Mouse (Mus musculus): Measurements from ENCODE around the gene 2900026A02Rik.

2900026A02Rik gene

DNA sequence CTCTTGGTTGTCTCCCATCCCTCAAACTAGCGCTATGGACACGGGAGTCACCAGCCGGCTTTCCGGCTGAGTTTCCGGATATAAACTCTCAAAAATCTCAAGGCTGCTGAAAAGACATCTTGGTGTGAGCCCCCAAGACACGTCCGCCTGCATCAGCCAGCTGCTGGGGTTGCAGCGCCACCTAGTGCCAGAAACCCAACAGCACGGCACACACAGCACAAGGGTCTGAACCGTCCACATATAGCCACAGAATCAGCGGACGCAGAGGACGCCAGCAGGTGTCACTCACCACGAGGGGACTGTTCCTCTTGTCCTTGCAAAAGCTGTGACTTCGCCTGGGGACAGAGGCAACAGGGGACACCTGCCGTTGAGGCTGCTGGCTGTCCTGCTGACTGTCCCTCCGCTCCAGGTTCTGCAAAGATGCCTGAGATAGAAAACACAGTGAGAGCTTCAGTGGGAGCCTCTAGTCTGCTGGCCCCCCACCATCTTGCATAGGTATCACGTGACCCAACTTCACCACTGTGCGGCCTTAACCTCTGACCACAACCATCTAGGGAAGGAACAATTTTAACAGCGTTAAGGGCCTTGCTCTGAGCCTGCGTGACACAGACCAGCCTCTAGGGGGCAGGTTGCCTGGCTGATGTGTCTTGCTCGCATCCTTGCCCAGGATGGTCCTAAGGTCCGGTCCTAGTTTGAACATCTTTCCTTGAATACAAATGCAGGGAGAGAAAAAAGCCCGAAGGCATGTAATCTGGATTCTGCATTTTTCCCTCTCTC, 45.9 kb downstream of the 2900026A02Rik start:
- DNase-seq (ENCODE audit: low read depth, low spot score): no peak

DNA sequence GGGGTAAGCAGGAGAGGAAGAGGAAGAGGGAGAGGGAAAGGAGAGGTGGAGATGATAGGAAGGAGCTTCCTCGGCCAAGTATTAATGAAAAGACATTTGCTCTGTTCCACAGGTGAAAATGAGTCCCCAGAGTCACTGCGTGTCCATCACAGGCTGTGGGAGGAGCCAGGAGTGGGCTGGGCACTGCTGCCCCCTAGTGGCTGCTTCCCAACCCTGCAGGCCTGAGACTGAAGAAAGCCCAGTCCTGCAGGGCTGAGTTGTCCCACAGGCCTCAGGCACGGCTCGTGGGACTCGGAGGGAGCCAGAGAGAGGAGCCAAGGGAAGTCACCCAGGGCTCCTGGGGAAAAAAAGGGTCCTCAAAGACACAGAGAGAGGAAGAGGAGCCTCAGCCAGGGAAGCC, 47.7 kb downstream of the 2900026A02Rik start:
- peak; percentile 42 for DNase-seq (ENCODE audit: low read depth, low spot score)

DNA sequence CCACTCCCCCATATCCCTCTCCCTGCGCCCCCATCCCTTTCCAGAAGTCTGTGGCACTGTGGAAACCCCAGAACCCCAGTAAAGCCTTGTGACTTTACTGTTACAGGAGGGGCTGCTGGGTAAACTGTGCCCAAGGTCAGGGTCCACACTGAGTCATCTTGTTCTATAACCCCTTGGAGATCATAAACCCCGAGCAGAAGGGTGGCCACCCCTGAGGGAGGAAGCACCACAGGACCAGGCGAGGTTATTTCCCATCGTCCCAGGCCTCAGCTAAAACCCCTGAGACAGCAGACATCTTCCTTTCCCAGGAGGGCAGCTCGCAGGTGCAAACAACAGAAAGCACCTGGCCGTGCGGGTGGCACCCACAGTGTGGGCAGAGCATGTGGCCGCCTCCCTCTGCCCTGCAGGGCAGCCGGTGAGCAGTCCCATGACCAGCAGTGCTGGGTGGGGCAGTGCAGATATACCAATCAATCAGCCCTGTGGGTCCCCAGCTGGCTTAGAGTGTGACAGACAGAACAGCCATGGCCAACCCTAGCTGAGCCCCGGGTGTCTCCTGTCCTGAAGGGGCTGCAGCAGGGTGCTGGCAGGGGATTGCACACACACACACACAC, 49.0 kb downstream of the 2900026A02Rik start:
- no peak for DNase-seq (ENCODE audit: low read depth, low spot score)

DNA sequence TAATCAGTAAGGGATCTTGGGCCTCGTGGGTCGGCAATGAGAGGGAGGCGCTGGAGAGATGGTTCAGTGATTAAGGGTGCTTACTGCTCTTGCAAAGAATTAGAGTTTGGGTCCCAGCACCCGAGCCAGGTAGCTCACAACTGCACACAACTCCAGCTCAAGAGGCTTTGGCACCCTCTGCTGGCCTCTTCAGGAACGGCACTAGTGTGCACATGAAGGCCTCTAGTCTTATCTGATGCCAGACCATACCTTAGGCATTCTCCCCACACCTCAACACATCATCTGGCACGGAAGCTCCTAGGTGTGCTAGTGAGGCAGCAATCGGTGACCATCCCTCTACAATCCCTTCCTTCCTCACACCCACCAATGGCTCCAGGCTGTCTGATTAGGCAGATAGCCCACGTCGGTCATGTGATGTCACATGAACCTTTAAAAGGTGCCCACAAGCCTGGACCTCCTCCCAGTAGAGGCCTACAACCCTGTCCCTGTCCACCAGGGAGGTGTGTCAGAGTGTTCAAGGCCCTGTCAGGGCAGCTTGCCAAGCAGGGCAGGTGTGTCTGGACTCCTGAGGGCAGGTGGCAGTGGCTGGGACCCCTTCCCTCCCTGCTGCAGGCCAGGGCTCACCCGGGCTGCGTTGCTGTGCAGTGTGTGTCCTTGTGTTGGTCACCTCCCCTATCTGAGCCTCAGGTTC, 50.8 kb downstream of the 2900026A02Rik start:
- DNase-seq (ENCODE audit: low read depth, low spot score): no peak

DNA sequence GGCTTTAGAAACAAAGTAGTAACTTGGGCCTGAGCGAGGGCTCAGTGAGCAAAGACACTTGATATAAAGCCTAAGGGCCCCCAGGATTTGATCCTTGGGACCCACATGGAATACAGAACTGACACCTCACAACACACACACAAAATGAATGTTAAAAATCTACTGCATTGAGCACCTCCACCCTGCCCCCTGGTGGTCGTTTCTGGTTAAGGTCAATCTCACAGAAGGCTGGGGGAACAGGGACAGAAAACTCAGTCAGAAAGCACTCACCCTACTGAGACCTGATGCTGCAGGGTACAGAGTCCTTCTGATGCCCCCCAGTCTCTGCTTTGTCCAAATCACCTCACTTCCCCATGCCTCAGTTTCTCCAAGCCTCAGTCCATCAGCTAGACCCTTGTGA, 53.3 kb downstream of the 2900026A02Rik start:
- DNase-seq (ENCODE audit: low read depth, low spot score): no peak

DNA sequence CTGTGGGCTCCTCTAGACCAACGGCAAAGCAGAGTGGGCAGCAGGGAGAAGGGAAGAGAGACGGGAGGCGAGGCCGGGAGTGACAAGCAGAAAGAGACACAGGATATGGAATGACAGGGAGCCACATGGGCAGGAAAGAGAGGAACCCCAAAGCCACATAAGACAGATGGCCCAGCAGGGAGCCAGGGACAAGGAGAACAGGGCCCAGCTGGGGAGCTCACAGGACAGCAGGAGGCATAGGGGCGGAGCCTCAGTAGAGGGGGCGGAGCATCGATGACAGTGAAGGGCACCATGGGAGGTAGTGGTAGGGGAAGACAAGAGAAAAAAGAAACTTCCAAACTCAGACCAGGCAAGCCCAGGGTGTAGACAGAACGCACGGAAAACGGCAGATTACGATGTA, 55.6 kb downstream of the 2900026A02Rik start:
- DNase-seq (ENCODE audit: low read depth, low spot score): no peak

DNA sequence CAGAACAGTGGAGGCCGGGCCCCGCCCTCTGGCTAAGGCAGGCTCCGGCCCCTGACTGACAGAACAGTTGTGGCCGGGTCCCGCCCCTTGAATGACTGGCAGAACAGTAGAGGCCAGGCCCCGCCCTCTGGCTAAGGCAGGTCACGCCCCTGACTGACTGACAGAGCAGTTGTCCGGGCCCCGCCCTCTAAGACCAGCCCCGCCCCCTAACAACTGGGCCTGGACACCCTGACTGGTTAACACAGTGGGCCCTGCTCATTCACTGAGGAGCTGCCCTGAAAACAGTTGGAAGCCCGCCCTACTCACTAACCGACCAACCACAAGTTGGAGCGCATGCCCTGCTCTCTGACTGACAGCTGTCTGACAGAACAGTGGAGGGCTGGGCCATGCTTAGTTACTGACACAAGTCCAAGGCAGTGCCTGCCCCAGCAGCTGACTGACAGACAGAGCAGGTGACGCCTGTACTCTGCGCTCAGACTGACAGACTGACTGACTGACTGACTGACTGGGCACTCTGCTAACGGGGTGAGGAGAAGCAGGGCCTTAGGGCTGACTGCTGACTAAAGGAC, 56.1 kb downstream of the 2900026A02Rik start:
- peak; percentile 39 for DNase-seq (ENCODE audit: low read depth, low spot score)

DNA sequence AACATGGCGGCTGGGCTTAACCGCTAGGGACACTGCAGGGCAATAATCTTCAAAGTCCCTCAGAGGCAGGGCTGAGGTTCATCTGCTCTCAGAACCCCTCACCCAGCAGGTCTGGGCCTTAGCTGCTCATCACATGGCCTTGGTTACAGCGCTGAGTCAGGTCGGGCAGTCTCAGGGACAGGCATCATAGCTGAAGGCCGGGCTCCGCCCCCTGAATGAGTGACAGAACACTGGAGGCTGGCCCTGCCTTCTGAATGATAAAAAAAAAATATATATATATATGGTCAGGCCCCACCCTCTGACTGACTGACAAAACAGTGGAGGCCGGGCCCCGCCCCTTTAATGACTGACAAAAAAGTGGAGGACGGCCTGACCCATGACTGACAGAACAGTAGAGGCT, 56.6 kb downstream of the 2900026A02Rik start:
- DNase-seq (ENCODE audit: low read depth, low spot score): no peak

DNA sequence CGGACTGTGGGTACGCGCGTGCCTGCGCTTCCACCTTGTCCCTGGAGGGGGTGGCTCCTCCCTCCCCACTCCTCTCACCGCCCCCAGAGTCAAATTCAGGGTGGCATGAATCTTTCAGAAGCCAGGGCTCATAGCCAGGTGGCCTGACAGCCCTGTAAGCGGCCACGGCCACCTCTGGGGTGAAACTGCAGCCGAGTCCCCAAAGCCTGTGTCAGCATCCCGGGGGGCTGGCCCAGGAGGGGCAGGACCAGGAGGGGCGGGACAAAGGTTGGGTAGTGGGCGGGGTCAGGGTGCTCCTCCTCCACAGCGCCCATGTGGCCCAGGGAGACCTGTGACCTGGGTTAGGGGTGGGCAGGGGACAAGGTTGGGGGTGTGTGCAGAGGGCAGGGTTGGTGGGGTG, 57.9 kb downstream of the 2900026A02Rik start:
- no peak for DNase-seq (ENCODE audit: low read depth, low spot score)

DNA sequence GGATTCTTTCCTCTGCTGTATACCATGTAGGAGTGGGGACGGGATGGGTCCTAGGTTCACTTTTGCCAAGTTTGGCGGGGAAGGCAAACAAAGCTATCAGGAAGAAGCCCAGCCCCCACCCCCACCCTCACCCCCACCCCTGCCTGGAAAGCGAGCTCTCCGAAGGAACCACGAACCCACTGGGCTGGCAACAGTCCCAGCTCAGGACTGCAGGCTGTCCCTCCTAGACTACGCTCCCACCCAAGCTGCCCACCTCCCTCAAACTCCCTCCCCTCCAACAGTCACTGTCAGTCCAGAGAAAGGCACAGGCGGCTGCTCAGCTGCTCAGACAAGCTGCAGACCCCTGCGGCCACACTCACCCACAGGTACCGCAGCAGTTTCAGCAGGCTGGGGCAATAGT, 58.3 kb downstream of the 2900026A02Rik start:
- DNase-seq (ENCODE audit: low read depth, low spot score): no peak

DNA sequence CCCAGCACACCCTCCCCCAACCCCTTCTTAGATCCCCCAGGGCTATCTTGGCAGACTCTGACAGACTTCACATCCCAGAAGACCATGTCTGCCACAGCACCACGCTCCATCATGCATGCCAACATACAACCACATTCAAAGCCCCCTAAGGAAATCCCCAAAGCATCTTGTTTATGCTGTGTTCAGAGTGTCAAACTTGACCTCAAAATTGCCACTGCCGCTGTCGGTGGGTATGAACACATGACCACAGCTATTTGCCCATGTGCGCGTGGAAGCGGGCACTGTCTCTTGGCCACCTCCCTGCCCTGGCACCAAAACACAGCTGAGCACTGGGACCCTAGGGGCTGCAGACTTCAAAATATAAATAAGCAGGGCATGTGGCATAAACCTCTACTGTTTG, 59.5 kb downstream of the 2900026A02Rik start:
- no peak for DNase-seq (ENCODE audit: low read depth, low spot score)

DNA sequence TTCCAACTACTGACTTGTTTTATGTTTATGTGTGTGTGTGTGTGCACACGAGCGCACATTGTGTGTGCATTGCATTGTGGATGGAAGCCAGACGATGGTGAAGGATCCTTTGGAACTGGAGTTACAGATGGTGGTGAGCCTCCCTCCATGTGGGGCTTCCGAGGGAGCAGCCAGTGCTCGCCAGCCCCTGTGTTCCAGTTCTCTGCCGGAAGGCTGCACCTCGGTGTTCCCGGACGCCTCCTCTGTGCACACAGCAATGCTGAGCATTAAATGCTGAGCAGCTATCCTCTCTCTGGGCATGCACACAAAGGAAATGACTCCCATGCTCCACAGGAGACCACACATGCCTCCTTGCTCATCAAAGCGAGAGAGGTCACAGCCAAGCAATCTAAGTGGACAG, 60.7 kb downstream of the 2900026A02Rik start:
- no peak for DNase-seq (ENCODE audit: low read depth, low spot score)

DNA sequence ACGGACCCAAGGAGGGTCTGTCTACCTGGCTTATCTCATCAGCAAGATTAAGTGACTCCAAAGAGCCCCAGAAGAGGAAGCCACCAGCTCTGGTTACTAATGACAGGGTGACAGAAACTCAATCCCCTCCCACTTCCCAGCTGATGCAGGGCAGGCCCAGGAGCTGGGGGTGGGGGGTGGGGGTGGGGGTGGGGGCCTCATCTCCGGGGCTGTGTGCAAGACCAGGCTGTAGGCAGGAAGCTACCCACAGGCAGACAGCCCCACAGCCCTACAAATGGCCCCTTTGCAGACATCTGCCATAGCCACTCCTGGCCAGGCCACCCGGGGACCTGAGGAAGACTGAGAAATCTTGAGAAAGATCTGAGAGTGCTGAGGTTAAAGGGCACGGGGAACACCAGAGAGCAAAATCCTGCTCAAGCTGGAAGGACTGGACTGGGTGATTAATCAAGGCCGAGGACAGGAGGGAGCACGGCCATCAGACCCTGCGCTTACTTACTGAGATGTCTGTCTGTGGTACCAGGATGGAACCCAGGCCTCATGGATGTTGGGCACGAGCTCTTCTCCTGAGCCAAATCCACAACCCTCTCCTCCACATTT, 62.2 kb downstream of the 2900026A02Rik start:
- DNase-seq (ENCODE audit: low read depth, low spot score): no peak

DNA sequence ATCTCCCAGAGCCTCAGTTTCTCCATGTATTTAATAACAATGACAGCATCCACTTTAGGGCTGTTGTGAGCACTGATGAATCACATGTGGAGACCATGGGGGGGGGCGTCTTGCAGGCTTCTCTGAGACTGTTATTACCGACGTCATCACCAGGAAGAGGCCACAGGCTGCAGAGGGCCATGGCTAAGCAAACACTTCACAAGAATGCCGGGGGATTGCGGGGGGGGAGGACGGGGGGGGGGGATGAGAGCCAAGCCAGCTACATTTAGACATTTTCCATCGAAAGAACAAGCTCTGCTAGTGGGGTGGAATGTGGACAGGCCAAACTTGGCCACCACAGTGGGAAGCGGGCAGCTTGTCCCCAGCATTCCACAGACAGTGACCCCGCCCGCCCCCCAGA, 63.4 kb downstream of the 2900026A02Rik start:
- no peak for DNase-seq (ENCODE audit: low read depth, low spot score)

DNA sequence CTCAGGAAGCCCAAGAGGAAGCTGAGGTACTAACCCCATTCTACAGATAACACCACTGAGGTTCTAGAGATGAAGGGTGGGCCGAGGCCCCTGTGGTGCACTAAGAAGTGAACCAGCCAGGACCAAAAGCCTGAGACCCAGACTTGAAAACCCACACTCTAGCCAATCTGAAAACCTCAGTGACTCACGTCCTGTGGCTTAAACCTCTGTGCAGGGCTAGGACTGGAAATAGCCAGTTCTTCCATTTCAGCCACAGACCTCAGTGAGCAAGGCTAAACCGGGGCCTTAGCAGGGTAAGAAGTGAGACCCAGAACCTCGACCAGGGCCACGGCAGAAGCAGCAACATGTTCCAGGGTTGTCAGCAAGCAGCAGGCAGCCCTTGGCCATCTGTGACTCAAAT, 64.0 kb downstream of the 2900026A02Rik start:
- DNase-seq (ENCODE audit: low read depth, low spot score): peak; percentile 31

DNA sequence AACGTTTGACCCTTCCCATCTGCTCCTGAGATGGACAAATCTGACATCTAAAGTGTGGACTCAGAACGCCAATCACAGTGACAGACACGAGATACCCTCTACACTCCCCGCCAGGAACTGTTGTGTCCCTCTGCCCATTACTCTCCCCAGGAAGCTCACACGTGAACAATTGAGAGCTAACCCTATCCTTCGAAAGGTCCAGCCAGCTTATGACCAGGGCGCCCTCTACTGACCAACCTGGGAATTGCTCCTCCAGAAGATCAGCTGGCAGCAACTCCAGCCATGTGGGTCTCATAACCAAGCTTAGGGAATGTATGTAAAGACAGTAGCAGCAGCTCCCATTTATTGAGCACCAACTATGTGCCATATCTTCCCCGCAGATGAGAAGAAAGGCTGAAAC, 65.9 kb downstream of the 2900026A02Rik start:
- DNase-seq (ENCODE audit: low read depth, low spot score): peak; percentile 38

DNA sequence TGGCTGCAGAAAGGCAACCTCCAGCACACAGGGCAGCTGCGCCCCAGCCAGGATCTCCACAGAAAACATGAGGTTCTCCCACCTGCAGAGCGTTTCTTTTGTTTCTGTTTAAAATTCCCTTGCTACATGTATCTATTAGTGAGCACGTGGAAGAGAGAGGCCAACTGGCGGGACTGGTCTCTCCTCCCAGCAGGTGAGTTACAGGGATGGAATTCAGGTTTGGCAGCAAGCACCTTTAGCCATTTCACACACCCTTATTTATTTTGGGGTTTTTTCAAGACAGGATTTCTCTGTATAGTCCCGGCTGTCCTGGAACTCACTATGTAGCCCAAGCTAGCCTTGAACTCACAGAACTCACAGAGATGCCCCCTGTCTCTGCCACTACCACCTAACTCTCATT, 66.6 kb downstream of the 2900026A02Rik start:
- no peak for DNase-seq (ENCODE audit: low read depth, low spot score)

DNA sequence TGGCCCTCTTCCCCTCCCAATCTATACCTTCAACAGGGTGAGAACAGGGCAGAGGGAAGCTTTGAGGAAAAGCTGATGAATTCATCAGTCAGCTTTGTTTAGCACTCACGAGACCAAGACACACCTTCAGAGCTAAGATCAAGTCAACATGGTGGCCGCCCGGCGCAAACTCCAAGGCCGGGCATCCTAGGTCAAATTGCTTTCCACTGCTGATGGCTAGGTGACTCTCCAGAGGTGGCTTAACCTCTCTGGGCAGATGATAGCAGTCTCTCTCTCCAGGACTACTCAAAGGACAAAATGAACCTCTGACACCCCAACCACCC, 67.6 kb downstream of the 2900026A02Rik start:
- no peak for DNase-seq (ENCODE audit: low read depth, low spot score)

DNA sequence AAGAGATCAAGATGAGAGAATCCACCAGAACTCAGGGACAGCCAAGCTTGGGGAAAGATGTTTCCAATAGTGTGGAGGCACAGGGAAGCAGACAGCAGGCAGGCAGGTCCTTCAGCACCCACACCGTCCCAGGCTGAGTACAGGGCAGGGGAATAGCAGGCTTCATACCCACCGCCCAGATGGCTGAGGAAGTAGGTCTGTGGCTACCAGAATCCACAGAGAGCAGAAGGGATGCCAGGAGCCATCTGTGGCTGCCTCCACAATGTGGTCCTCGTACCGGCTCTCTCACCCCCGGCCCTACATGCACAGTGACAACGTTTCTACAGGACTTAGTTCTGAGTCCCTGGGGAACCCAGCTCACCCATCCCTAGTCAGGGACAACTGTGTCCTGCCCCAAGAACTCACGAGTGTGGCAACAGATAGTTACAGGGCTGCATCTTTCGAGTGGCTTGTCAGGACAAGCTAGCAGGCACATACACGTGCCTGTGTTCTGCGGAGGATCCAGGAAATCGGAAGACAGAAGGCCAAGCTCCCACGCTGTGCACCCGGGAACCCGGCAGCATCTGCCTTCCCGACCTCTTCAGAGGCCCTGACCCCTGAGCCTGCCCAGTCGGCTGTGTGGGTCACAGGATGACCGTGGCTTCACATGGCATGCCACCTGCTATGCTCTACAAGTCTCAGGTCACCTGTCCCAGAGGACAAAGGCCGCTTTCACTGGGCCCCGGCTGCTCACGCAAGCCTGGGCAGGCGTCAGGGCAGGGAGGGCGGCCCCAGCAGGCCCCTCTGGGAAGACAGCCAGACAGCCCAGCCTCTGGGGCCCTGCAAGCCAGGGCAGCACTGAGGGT, 68.2 kb downstream of the 2900026A02Rik start:
- no peak for DNase-seq (ENCODE audit: low read depth, low spot score)

DNA sequence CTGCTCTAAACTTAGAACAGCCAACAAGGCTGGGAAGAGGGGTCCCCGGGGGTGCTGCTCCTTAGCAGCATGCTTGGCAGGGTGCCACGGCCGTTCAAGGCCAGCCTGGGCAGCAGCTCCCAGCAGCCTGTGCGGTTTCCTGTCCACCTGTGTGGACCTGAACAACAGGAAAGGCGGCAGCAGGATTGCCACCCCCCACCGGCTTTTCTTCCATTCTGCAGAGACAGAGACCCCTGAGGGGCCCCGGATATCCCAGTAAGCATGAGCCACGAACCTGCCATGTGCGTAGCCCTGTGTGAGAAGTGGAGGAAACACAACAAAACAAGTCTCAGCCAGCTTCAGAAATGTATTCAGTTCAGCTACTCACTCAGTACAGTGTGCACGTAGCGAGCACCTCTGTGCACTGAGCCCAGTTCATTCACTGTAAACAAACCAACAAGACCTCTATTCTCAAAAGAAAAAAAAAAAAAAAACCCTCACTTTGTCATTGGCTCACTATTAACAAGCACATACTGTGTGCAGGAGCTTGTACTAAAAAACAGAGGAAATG, 69.4 kb downstream of the 2900026A02Rik start:
- no peak for DNase-seq (ENCODE audit: low read depth, low spot score)

Measured in CD4-positive helper T cell, adult 2 months (primary cell).